Mouse (Mus musculus): ENCODE results near the gene Top1. TPM values are rescaled to one million over a fixed set of nuclear protein-coding genes. Genes with fewer than 3 reads are reported as not detected.

Gene Top1
- polyA plus RNA-seq (2011; ENCODE audit: insufficient read length, low read depth, missing spikeins) = 64.6 and 78.4 TPM in 2 replicates

DNA sequence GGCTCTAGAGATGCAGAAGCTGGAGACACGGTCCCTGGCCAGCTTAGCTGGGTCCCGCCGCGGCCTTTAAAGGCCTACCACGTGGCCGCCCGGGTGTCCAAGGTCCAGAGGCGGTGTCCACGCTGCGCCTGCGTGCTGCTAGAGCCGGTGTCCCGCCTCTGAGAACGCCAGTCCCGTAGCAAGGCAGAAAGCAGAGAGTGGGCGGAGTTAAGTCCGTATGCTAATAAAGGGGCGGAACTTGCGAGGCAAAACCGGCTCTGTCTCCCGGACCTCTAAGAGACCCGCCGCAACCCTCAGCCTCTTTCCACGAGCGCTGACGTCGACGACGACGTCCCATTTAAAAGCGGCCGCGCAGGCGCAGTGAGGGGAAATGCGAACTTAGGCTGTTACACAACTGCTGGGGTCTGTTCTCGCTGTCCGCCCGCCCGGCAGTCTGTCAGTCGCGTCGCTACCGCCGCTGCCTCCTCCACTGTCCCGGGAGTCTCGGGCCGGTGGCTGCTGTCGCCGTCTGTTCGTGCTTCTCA lies at the start of gene Top1:
TSS of gene Top1 (plus strand) at position 275 of the 524 bp plus-strand sequence.
- Histone ChIP-seq H3K4me1 (ENCODE audit: control insufficient read depth, insufficient read depth, low read length) (peaks cover 4% of the 10 kb centered on the region; the same call in 1 of the 2 replicates), H3K4me3 (ENCODE audit: insufficient read depth, low read length) (peak within 1 kb of the TSS; percentile 62), H3K27ac (ENCODE audit: insufficient read depth, low read length) (peak within 1 kb of the TSS; percentile 82)
- TF ChIP-seq CTCF (IDR thresholded peaks at IDR 0.05; ENCODE audit: borderline replicate concordance, insufficient read depth, low read length) (no peak), POLR2A (IDR thresholded peaks at IDR 0.05; ENCODE audit: low read depth, low read length) (peak; percentile 95)

DNA sequence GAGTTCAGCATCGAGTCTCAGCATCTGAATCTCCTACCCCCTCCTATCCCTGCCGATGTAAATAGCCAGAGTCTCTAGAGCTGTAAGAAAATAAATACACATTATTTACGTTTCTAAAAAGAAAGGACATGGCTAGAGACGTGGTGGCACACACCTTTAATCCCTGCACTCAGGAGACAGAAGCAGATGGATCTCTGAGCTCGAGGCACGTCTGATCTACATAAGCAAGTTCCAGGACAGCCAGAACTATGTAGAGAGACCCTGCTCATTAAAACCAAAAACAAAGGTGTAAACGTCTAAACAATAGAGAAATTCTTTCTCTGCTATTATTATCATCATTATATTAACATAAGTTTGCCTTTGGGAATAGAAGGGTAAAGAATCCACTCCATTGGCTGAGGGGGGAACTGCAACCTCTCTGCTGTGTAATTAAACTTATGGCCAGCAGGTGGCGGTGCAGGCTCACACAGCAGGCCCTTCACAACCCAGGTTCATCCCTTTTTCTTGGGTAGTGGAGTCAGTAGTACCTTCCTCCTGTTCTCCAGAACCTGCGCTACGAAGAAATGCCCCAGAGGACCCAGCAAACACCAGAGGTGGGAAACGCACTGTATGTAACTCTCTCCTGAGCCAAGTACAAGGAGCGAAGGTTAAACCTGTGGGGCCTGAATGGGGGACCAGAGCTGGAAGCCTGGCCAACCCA lies 48.0 kb upstream of the Top1 start:
- no peaks in the 10 kb centered on the region for H3K4me1 ChIP-seq (ENCODE audit: control insufficient read depth, insufficient read depth, low read length)
- no peak overlapping the region for H3K4me3 ChIP-seq (ENCODE audit: insufficient read depth, low read length)
- H3K27ac ChIP-seq (ENCODE audit: insufficient read depth, low read length) = no peak overlapping the region
- no peak for TF ChIP-seq POLR2A (IDR thresholded peaks at IDR 0.05; ENCODE audit: low read depth, low read length)
- TF ChIP-seq CTCF (IDR thresholded peaks at IDR 0.05; ENCODE audit: borderline replicate concordance, insufficient read depth, low read length) = peak; percentile 91

DNA sequence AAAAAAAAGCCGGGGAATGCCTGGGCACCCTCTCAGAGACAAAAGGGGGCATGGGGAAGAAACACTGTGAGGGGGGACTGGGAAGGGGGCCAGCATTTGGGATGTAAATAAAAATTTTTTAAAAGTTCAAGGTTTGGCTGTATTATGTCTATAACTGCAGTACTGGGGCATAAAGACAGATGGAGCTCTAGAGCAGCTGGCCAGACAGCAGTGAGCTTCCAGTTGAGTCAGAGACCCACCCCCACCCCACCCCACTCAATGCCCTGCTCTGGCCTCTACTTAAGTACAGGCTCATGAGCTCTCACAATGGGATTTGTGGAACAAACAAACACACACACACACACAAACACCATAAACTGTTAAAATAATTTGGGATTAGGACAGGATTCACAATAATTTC lies 43.9 kb upstream of the Top1 start:
- H3K4me3 ChIP-seq (ENCODE audit: insufficient read depth, low read length) = no peak overlapping the region

DNA sequence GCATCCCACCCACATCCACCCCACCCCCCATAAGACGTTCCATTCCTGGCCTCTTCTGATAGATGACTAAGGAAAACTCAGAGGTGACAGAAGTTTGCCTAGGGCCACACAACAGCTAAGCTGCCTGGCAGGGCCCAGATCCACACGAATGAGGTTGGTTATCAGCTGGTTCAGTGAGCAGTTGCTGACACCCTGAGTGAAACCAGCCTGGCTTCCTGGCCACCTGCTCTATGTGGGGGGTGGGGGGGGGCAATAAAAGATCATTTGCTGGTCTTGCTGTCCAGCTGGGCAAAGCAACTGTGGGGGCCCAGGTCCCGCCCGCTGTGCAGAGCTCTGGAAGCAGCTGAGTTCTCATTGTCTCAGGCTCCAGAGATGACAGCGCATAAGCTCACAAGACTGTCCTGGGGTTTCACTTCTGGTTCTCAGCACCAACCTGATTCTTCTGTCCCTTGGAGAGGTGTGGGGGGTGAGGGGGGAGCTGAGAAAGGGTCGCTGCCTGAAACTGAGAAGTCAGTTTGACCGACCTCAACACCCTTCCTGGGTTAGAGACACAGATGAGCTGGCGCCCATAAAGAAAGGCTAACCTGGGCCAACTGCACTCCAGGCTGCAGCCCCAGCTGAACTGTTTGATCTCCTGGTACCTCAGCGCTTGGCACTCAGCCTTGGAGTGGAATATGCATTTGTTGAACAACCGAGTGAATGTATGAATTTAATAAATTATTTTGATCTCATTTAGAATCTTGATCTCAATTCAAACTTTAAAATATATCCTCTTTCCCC lies 42.3 kb upstream of the Top1 start:
- no peak overlapping the region for H3K27ac ChIP-seq (ENCODE audit: insufficient read depth, low read length)

More for the DNA sequence above, 43.9 kb upstream of the Top1 start:
- Histone ChIP-seq H3K27ac (ENCODE audit: insufficient read depth, low read length) (no peak overlapping the region), H3K4me1 (ENCODE audit: control insufficient read depth, insufficient read depth, low read length) (no peaks in the 10 kb centered on the region)
- TF ChIP-seq POLR2A (IDR thresholded peaks at IDR 0.05; ENCODE audit: low read depth, low read length) (no peak), CTCF (IDR thresholded peaks at IDR 0.05; ENCODE audit: borderline replicate concordance, insufficient read depth, low read length) (0 out of 2 replicates have a peak, but pooled peaks have one; percentile 36)

DNA sequence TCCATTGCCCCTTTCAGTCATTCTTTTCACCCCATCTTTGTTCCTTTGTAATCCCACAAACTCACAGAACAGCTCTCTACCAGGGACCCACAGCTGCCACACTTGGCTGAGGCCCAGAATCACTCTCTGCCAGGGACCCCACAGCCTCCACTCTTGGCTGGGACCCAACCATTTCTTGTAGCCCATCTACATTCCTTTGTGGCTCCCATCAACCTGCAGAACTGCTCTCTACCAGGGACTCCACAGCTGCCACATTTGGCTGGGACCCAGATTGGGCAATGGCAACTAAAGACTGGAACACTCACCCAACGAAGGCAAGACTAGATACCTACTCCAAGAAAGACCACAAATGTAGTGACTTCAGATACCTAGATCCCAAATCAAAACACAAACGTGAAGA lies 35.7 kb upstream of the Top1 start:
- Histone ChIP-seq H3K27ac (ENCODE audit: insufficient read depth, low read length) (no peak overlapping the region), H3K4me3 (ENCODE audit: insufficient read depth, low read length) (no peak overlapping the region), H3K4me1 (ENCODE audit: control insufficient read depth, insufficient read depth, low read length) (no peaks in the 10 kb centered on the region)
- TF ChIP-seq POLR2A (IDR thresholded peaks at IDR 0.05; ENCODE audit: low read depth, low read length) (no peak), CTCF (IDR thresholded peaks at IDR 0.05; ENCODE audit: borderline replicate concordance, insufficient read depth, low read length) (no peak)

More for the DNA sequence above, 42.3 kb upstream of the Top1 start:
- Histone ChIP-seq H3K4me3 (ENCODE audit: insufficient read depth, low read length) (no peak overlapping the region), H3K4me1 (ENCODE audit: control insufficient read depth, insufficient read depth, low read length) (no peaks in the 10 kb centered on the region)
- TF ChIP-seq CTCF (IDR thresholded peaks at IDR 0.05; ENCODE audit: borderline replicate concordance, insufficient read depth, low read length) (no peak), POLR2A (IDR thresholded peaks at IDR 0.05; ENCODE audit: low read depth, low read length) (no peak)

DNA sequence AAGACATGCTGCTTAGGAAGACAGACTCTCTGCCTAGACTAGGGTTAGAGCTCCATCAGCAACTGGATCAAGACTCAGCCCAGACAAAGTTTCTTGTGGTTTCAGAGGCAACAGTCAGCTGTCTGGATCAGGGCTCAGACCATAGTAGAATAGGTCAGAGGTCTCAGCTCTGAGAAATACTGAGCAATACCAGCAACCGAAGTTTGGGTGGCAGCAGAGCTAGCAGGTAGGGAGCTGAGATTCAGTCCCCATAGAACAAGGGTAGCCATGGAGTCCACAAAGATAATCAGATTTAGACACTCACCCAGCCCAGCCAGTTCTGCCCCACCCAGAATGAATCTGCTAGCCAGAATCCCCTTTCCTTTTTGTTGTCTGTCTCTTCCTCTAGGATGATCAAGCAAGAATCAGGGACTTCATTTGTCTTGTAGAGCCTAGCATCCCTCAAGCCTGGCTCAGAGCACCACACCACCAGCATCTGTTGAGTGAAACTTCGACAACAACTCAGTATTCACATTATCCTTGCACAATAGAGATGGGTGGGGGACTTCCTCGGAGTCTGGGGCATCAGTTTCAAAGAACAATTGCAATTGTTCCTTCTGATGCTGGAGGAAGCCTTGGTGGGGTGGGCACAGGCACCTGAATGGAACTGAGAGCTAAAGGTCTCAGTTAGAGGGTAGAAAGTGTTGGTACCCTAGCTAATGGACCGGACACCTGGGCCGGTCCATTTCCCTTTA lies 32.3 kb upstream of the Top1 start:
- H3K27ac ChIP-seq (ENCODE audit: insufficient read depth, low read length) = no peak overlapping the region
- H3K4me1 ChIP-seq (ENCODE audit: control insufficient read depth, insufficient read depth, low read length) = no peaks in the 10 kb centered on the region
- TF ChIP-seq POLR2A (IDR thresholded peaks at IDR 0.05; ENCODE audit: low read depth, low read length) = no peak
- no peak for TF ChIP-seq CTCF (IDR thresholded peaks at IDR 0.05; ENCODE audit: borderline replicate concordance, insufficient read depth, low read length)
- H3K4me3 ChIP-seq (ENCODE audit: insufficient read depth, low read length) = no peak overlapping the region

DNA sequence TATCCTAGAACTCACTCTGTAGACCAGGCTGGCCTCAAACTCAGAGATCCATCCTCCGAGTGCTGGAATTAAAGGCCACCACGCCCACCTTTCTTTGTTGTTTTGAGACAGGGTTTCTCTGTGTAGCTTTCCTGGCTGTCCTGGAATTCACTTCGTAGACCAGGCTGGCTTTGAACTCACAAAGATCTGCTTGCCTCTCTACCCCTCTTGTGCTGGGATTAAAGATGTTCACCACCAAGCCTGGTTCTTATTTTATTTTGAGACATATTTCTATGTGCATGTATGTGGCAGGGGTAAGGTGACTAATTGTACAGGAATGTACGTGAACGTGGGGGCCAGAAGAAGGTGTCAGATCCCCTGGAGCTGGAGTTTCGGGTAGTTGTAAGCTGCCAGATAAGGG lies 27.9 kb upstream of the Top1 start:
- Histone ChIP-seq H3K4me3 (ENCODE audit: insufficient read depth, low read length) (no peak overlapping the region), H3K27ac (ENCODE audit: insufficient read depth, low read length) (no peak overlapping the region), H3K4me1 (ENCODE audit: control insufficient read depth, insufficient read depth, low read length) (peaks cover 16% of the 10 kb centered on the region)
- no peak for TF ChIP-seq POLR2A (IDR thresholded peaks at IDR 0.05; ENCODE audit: low read depth, low read length)
- no peak for TF ChIP-seq CTCF (IDR thresholded peaks at IDR 0.05; ENCODE audit: borderline replicate concordance, insufficient read depth, low read length)

DNA sequence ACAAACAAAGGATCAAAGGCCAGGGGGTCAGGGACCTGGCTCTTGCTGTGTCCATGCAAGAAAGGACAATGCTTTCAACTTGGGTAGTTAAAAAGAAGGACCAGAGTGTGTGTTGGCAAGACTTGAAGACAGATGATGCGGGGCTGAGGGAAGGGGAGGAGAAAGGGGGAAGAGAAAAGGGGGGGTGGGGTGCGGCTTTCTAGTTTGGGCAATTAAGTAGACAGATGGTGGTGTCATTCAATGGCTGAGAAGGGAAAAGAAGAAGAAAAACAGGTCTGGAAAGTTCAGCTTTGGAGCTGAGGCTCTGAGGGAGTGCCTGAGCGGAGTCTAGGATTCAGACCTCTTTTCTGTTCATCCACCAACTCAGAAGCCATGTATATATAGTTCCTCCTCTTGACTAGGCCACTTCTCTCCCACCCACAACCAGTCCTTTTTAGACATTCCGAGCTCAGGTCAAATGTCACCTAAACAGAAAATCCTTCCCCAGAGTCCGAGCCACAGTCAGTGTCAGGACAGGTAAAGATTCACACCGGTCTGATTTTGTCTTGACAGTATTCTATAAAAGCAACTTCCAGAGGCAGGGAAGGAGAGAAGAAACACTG lies 27.0 kb upstream of the Top1 start:
- Histone ChIP-seq H3K4me1 (ENCODE audit: control insufficient read depth, insufficient read depth, low read length) (peaks cover 16% of the 10 kb centered on the region), H3K4me3 (ENCODE audit: insufficient read depth, low read length) (no peak overlapping the region), H3K27ac (ENCODE audit: insufficient read depth, low read length) (no peak overlapping the region)
- TF ChIP-seq POLR2A (IDR thresholded peaks at IDR 0.05; ENCODE audit: low read depth, low read length) (no peak), CTCF (IDR thresholded peaks at IDR 0.05; ENCODE audit: borderline replicate concordance, insufficient read depth, low read length) (no peak)

DNA sequence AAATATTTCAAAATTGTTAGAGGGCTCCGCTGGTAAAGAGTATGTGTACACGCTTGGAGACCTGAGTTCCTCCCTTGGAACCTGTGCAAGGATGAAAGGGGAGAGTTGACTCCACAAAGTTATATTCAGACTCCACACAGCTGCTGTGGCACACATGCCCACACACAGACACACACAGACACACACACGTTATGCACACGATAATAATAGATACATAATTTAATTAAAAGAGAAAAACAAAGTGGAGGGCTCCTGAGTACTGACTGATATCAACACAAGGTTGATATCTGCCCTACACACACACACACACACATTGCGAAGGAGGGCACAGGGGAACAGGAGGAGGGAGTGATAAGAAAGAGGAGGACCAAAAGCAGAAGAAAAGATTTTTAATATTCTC lies 26.4 kb upstream of the Top1 start:
- Histone ChIP-seq H3K4me3 (ENCODE audit: insufficient read depth, low read length) (no peak overlapping the region), H3K27ac (ENCODE audit: insufficient read depth, low read length) (no peak overlapping the region), H3K4me1 (ENCODE audit: control insufficient read depth, insufficient read depth, low read length) (peaks cover 16% of the 10 kb centered on the region)
- no peak for TF ChIP-seq POLR2A (IDR thresholded peaks at IDR 0.05; ENCODE audit: low read depth, low read length)
- no peak for TF ChIP-seq CTCF (IDR thresholded peaks at IDR 0.05; ENCODE audit: borderline replicate concordance, insufficient read depth, low read length)

Measured in embryonic fibroblast, embryonic 13.5 days (primary cell).